Mouse (Mus musculus): Measurements from ENCODE around the gene Cipc. TPM values are rescaled to one million over a fixed set of nuclear protein-coding genes. Genes with fewer than 3 reads are reported as not detected.

The Cipc gene
- polyA plus RNA-seq, 1 experiment from 2014 or later: 3.2 TPM

DNA sequence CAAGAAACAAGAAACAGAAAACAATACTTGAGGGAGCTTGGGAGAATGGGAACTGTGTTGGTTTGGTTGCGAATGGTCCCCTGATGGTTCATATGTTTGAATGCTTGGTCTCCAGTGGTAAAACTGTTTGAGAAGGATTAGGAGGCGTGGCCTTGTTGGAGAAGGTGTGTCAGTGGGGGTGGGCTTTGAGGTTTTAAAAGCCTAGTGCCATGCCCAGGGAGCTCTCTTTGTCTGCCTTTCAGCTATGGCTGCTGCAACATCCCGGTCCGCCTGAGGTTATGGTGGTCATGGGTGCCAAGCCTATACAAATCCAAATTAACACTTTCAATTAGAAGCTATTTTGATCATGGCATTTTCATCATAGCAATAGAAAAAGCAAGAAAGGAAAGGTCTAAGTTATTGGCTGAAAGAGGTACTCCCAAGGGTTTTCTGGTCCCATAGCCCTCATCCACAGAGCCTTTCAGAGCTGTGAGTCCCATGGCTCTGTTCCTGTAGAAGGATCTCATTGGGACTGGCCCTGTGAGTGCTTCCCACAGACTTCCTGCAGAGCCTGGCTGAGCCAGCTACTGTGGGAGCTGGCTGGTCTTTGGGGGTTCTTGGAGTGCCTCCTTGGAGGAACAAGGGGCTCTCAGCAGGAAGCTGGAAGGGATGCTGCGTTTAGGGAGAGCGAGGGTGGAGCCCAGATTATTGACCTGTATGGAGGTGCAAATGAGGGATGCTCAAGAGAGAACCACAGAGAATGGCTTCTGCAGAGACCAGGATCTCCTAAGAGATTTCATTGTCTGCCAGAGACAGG, 15.7 kb upstream of the Cipc start:
- no peak for ATAC-seq
- peaks cover 8% of the 10 kb centered on the region; the same call in 1 of the 2 replicates for H3K9me3 ChIP-seq (ENCODE audit: control insufficient read depth)
- H3K4me3 ChIP-seq (ENCODE audit: low read depth, low read length): no peak overlapping the region
- no peak overlapping the region for H3K4me2 ChIP-seq (replicated peaks; ENCODE audit: low read depth)
- H3K9ac ChIP-seq (ENCODE audit: low read depth, low read length): no peak overlapping the region
- no peaks in the 10 kb centered on the region for H3K36me3 ChIP-seq (ENCODE audit: control insufficient read depth, insufficient read depth)
- no peaks in the 10 kb centered on the region for H3K27me3 ChIP-seq (replicated peaks; ENCODE audit: control insufficient read depth, insufficient read depth, low read length)
- H3K27ac ChIP-seq (ENCODE audit: low read depth, low read length): no peak overlapping the region
- H3K4me1 ChIP-seq (replicated peaks; ENCODE audit: control insufficient read depth, insufficient read depth, low read length): no peaks in the 10 kb centered on the region
- no peak for TF ChIP-seq CTCF (IDR thresholded peaks at IDR 0.05; ENCODE audit: low read depth)
- whole genome bisulfite sequencing: 80% methylated on average over 6 of the region's 6 CpGs

DNA sequence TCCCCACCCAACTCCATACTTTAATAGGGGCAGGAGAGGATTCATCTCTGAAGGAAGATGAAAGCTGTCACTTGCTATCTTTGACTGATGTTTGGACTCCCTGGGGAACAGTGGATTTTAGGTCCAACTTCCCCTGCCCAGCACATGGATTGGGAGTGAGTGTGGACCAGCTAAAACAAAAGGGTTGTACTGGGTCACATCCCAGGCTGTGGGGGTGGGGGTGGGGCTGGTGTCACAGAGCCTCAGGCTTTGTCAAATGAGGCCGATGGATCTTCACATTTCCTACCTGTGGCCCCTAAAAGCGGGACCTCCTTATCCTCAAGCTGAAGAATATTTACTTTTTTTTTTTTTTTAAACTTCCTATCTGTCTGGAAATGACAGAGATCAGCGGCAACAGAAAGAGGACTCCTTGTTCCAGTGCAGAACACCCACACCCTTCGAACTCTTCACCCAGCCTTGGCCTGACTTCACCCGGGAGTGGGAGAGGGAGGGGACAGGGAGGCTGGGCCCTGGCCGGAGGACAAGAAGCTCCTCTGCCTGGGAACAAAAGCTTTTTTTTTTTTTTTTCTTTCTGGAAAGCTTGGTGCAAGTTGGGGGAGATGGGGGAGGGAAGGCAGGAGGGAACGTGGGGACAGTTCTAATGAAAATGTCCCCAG, 14.8 kb upstream of the Cipc start:
- TF ChIP-seq CTCF (IDR thresholded peaks at IDR 0.05; ENCODE audit: low read depth): no peak
- ATAC-seq: no peak
- Histone ChIP-seq H3K4me3 (ENCODE audit: low read depth, low read length) (no peak overlapping the region), H3K9me3 (ENCODE audit: control insufficient read depth) (peaks cover 8% of the 10 kb centered on the region; the same call in 1 of the 2 replicates), H3K9ac (ENCODE audit: low read depth, low read length) (no peak overlapping the region), H3K36me3 (ENCODE audit: control insufficient read depth, insufficient read depth) (no peaks in the 10 kb centered on the region), H3K27ac (ENCODE audit: low read depth, low read length) (no peak overlapping the region), H3K4me2 (replicated peaks; ENCODE audit: low read depth) (no peak overlapping the region), H3K4me1 (replicated peaks; ENCODE audit: control insufficient read depth, insufficient read depth, low read length) (no peaks in the 10 kb centered on the region), H3K27me3 (replicated peaks; ENCODE audit: control insufficient read depth, insufficient read depth, low read length) (no peaks in the 10 kb centered on the region)
- whole genome bisulfite sequencing: 16% methylated on average over 7 of the region's 7 CpGs

DNA sequence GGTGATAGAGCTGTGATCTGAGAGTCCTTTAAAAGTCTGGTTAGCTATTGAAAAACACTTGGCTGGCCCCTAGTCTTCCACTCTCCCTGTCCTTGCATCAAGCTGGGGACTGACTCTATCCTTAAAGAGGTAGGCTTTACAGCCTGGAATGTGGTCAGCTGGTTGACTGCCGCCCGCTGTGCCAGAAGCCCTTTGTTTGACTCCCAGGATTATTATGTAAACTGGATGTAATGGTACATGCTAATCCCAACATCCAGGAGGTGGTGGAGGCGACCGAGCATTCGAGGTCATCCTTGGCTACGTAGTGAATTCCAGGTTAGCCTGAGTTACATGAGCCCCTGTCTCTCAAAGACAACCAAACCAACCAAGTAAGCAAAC, 14.3 kb upstream of the Cipc start:
- H3K9ac ChIP-seq (ENCODE audit: low read depth, low read length): no peak overlapping the region

DNA sequence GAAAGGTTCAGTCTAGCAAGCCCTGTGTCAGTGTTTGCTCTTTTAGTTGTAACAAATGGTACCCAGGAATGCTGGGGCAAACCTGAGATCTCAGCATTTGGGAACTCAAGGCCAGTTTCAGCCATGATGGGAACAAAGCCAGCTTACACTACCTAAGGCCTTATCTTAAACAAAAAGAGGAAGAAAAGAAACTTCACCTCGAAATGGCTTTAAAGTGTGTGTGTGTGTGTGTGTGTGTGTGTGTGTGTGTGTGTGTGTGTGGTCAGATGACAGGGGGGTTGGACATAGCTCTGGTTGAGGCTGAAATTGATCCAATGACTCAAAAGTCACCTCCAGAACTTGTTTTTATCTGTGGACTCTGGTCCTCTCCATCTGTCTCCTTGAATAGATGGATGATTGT, 12.1 kb upstream of the Cipc start:
- Histone ChIP-seq H3K36me3 (ENCODE audit: control insufficient read depth, insufficient read depth) (no peaks in the 10 kb centered on the region), H3K9ac (ENCODE audit: low read depth, low read length) (no peak overlapping the region), H3K27me3 (replicated peaks; ENCODE audit: control insufficient read depth, insufficient read depth, low read length) (no peaks in the 10 kb centered on the region), H3K4me2 (replicated peaks; ENCODE audit: low read depth) (no peak overlapping the region), H3K9me3 (ENCODE audit: control insufficient read depth) (no peaks in the 10 kb centered on the region), H3K4me1 (replicated peaks; ENCODE audit: control insufficient read depth, insufficient read depth, low read length) (no peaks in the 10 kb centered on the region), H3K4me3 (ENCODE audit: low read depth, low read length) (no peak overlapping the region), H3K27ac (ENCODE audit: low read depth, low read length) (no peak overlapping the region)
- no peak for TF ChIP-seq CTCF (IDR thresholded peaks at IDR 0.05; ENCODE audit: low read depth)
- no peak for ATAC-seq
- 92% methylated on average over 1 of the region's 1 CpGs for WGBS

More for the DNA sequence above, 14.3 kb upstream of the Cipc start:
- H3K4me3 ChIP-seq (ENCODE audit: low read depth, low read length): no peak overlapping the region
- peaks cover 8% of the 10 kb centered on the region; the same call in 1 of the 2 replicates for H3K9me3 ChIP-seq (ENCODE audit: control insufficient read depth)
- H3K27ac ChIP-seq (ENCODE audit: low read depth, low read length): no peak overlapping the region
- WGBS: 39% methylated on average over 6 of the region's 6 CpGs
- H3K4me1 ChIP-seq (replicated peaks; ENCODE audit: control insufficient read depth, insufficient read depth, low read length): no peaks in the 10 kb centered on the region
- no peak for TF ChIP-seq CTCF (IDR thresholded peaks at IDR 0.05; ENCODE audit: low read depth)
- no peaks in the 10 kb centered on the region for H3K36me3 ChIP-seq (ENCODE audit: control insufficient read depth, insufficient read depth)
- no peak for ATAC-seq
- no peaks in the 10 kb centered on the region for H3K27me3 ChIP-seq (replicated peaks; ENCODE audit: control insufficient read depth, insufficient read depth, low read length)
- H3K4me2 ChIP-seq (replicated peaks; ENCODE audit: low read depth): no peak overlapping the region

DNA sequence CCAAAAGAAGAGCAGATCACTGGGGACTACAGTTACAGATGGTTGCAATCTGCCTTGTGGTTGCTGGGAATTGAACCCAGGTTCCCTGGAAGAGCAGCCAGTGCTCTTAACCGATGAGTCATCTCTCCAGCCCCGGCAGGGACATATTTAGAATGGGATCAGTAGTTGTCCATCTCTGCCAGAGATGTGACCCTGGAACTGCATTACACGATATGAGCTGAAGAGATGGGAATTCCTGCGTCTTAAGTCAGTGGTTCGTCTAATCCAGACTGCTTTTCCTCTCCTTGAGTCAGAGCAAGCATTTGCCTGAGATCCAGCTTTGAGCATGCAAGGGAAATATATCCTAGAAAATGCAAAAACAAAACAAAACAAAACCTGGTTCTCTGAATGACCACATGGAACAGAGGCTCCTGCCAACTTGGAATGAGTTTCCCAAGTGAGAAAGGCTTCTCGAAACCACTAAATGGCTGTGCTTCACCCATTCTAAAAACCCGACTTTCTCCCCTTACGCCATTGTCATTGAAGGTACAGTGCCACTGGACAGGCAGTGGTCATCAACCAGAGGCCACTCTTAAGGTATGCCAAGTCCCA, 11.1 kb upstream of the Cipc start:
- 68% methylated on average over 8 of the region's 8 CpGs for WGBS
- H3K9ac ChIP-seq (ENCODE audit: low read depth, low read length): no peak overlapping the region
- no peak overlapping the region for H3K4me3 ChIP-seq (ENCODE audit: low read depth, low read length)
- no peaks in the 10 kb centered on the region for H3K9me3 ChIP-seq (ENCODE audit: control insufficient read depth)
- no peaks in the 10 kb centered on the region for H3K4me1 ChIP-seq (replicated peaks; ENCODE audit: control insufficient read depth, insufficient read depth, low read length)
- no peak overlapping the region for H3K27ac ChIP-seq (ENCODE audit: low read depth, low read length)
- no peaks in the 10 kb centered on the region for H3K36me3 ChIP-seq (ENCODE audit: control insufficient read depth, insufficient read depth)
- TF ChIP-seq CTCF (IDR thresholded peaks at IDR 0.05; ENCODE audit: low read depth): no peak
- no peak overlapping the region for H3K4me2 ChIP-seq (replicated peaks; ENCODE audit: low read depth)
- no peak for ATAC-seq
- H3K27me3 ChIP-seq (replicated peaks; ENCODE audit: control insufficient read depth, insufficient read depth, low read length): no peaks in the 10 kb centered on the region

DNA sequence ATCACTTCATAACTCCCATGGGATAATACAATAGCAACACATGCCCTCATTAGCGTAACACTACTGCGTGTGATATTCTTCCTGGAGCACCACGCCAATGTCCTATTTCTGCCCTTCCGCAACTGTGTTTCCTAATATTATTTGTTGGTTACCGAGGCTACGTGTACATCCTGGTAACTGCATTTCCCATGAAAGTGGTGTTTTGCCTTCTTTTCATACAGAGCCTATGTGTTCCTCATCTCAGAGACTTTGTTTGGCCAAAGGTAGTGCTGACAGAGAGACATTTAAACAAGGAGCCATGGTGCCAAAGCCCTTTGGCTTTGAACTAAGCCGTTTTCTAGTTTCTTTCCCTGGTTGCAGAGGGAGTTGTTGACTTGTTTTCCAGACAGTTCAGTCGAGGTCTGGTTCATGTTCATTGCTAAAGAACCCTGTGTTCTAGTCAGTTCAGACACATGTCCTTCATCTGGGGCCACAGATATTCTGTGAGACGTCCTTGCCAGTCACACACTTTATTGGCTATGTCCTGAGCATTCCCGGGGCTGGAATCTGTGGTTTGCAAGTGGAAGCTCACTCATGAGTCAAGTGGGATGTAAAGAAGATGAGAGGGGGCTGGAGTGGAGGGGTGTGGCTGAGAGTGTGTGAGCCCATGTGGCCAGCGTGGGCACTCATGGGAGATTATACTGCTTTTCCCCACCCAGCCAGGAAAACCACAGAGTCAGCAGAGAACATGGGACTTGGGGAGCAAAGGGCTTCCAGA, 10.1 kb upstream of the Cipc start:
- no peak overlapping the region for H3K4me3 ChIP-seq (ENCODE audit: low read depth, low read length)
- 74% methylated on average over 11 of the region's 11 CpGs for WGBS
- H3K4me1 ChIP-seq (replicated peaks; ENCODE audit: control insufficient read depth, insufficient read depth, low read length): no peaks in the 10 kb centered on the region
- H3K9me3 ChIP-seq (ENCODE audit: control insufficient read depth): no peaks in the 10 kb centered on the region
- H3K36me3 ChIP-seq (ENCODE audit: control insufficient read depth, insufficient read depth): no peaks in the 10 kb centered on the region
- no peak for ATAC-seq
- no peak overlapping the region for H3K4me2 ChIP-seq (replicated peaks; ENCODE audit: low read depth)
- H3K27me3 ChIP-seq (replicated peaks; ENCODE audit: control insufficient read depth, insufficient read depth, low read length): no peaks in the 10 kb centered on the region
- no peak overlapping the region for H3K27ac ChIP-seq (ENCODE audit: low read depth, low read length)
- H3K9ac ChIP-seq (ENCODE audit: low read depth, low read length): no peak overlapping the region
- no peak for TF ChIP-seq CTCF (IDR thresholded peaks at IDR 0.05; ENCODE audit: low read depth)

Data from intestine, postnatal 0 days (tissue).